Mouse (Mus musculus) testis, adult 2 months (tissue): ENCODE measurements at regions not wholly inside any gene's neighbourhood (a gene's known extent, or its start where the extent isn't known, plus 50 kb on each side); places are given as distances from the start of the nearest gene placed in this dataset.

Experiments used
- H3K27ac ChIP-seq: fragments of 200-500 bp; 2 replicates; pipeline ENCODE4 v1.5.1; 2012; ENCODE audit warnings: low read depth, low read length; ENCODE audit not compliant: control insufficient read depth, insufficient read depth
- H3K27me3 ChIP-seq: fragments of 200-500 bp; 2 replicates; pipeline ENCODE4 v1.6.1; 2012; ENCODE audit warnings: mild to moderate bottlenecking, low read length, moderate library complexity; ENCODE audit not compliant: control insufficient read depth, insufficient read depth
- H3K36me3 ChIP-seq: fragments of 200-500 bp; 2 replicates; pipeline ENCODE4 v1.6.1; 2012; ENCODE audit warnings: mild to moderate bottlenecking, low read length; ENCODE audit not compliant: control insufficient read depth, insufficient read depth
- H3K4me1 ChIP-seq: fragments of 200-500 bp; 2 replicates; pipeline ENCODE4 v1.6.1; 2012; ENCODE audit warnings: low read length; ENCODE audit not compliant: control insufficient read depth, insufficient read depth
- H3K4me3 ChIP-seq: fragments of 200-500 bp; 2 replicates; pipeline ENCODE4 v1.5.1; 2012; ENCODE audit warnings: low read depth, mild to moderate bottlenecking, low read length, moderate library complexity, mixed read lengths; ENCODE audit not compliant: control insufficient read depth
- CTCF ChIP-seq: fragments of 200-500 bp; IDR thresholded peaks from 2 replicates; pipeline ENCODE4 v1.5.1; 2012; ENCODE audit warnings: low read depth, mild to moderate bottlenecking, inconsistent platforms, low read length, moderate library complexity; ENCODE audit not compliant: control insufficient read depth, insufficient read depth, insufficient replicate concordance
- POLR2A ChIP-seq: fragments of 200-500 bp; IDR thresholded peaks from 2 replicates; pipeline ENCODE4 v1.6.1; 2012; ENCODE audit warnings: low read depth, mild to moderate bottlenecking, inconsistent platforms, low read length, moderate library complexity; ENCODE audit not compliant: control insufficient read depth

- no peak for TF ChIP-seq POLR2A
- no peak for TF ChIP-seq CTCF
- H3K36me3 ChIP-seq, result no peaks in the 10 kb centered on the region
- no peak overlapping the region for H3K27ac ChIP-seq
- H3K4me1 ChIP-seq, result no peaks in the 10 kb centered on the region
- no peak overlapping the region for H3K4me3 ChIP-seq
- H3K27me3 ChIP-seq, result no peaks in the 10 kb centered on the region
These were observed 95.6 kb upstream of the Btg1 start for GRCm38 (mm10) chr10:96520995-96521760.

GRCm38 (mm10) chr10:96523967-96524801 lies 92.6 kb upstream of the Btg1 start:
- Histone ChIP-seq H3K27me3 (no peaks in the 10 kb centered on the region), H3K36me3 (no peaks in the 10 kb centered on the region), H3K27ac (no peak overlapping the region), H3K4me1 (no peaks in the 10 kb centered on the region), H3K4me3 (no peak overlapping the region)
- TF ChIP-seq POLR2A (no peak), CTCF (no peak)

GRCm38 (mm10) chr10:96527864-96528263 lies 88.9 kb upstream of the Btg1 start:
- no peak overlapping the region for H3K27ac ChIP-seq
- H3K4me1 ChIP-seq, result no peaks in the 10 kb centered on the region
- H3K4me3 ChIP-seq, result no peak overlapping the region
- H3K36me3 ChIP-seq, result no peaks in the 10 kb centered on the region
- H3K27me3 ChIP-seq, result no peaks in the 10 kb centered on the region
- TF ChIP-seq POLR2A, result no peak
- TF ChIP-seq CTCF, result no peak

- H3K27ac ChIP-seq, result no peak overlapping the region
- TF ChIP-seq POLR2A (no peak), CTCF (no peak)
- H3K27me3 ChIP-seq, result no peaks in the 10 kb centered on the region
- H3K4me1 ChIP-seq, result no peaks in the 10 kb centered on the region
- no peak overlapping the region for H3K4me3 ChIP-seq
- no peaks in the 10 kb centered on the region for H3K36me3 ChIP-seq
These were observed 82.2 kb upstream of the Btg1 start for GRCm38 (mm10) chr10:96534547-96535124.

DNA sequence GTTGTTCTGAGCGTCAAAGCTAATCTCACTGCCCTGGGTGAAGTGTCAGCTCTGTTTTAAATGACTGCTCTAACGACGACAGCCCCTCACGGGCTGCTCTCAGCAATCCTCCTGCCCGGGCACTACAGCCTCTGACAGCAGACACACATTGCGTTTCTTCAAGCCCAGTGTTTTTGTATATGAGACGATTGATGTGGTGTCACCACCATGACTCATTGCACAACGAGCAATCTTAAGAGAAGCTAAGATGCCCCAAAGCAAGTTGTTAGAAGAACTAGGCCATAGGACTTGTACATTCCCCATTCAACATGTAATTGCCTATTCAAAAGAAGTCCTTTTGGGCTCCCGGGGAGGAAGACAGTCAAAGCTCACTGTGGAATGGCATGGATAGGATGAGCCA lies 81.3 kb upstream of the Btg1 start:
- no peak for TF ChIP-seq POLR2A
- TF ChIP-seq CTCF, result no peak
- H3K4me3 ChIP-seq, result no peak overlapping the region
- H3K36me3 ChIP-seq, result no peaks in the 10 kb centered on the region
- H3K27ac ChIP-seq, result no peak overlapping the region
- H3K27me3 ChIP-seq, result no peaks in the 10 kb centered on the region
- no peaks in the 10 kb centered on the region for H3K4me1 ChIP-seq

- Histone ChIP-seq H3K27ac (no peak overlapping the region), H3K4me3 (no peak overlapping the region), H3K27me3 (no peaks in the 10 kb centered on the region), H3K4me1 (no peaks in the 10 kb centered on the region), H3K36me3 (no peaks in the 10 kb centered on the region)
- TF ChIP-seq POLR2A, result no peak
- TF ChIP-seq CTCF, result no peak
These were observed 76.0 kb upstream of the Btg1 start for GRCm38 (mm10) chr10:96540828-96541227.

- H3K4me1 ChIP-seq, result no peaks in the 10 kb centered on the region
- no peak overlapping the region for H3K27ac ChIP-seq
- no peaks in the 10 kb centered on the region for H3K27me3 ChIP-seq
- H3K4me3 ChIP-seq, result no peak overlapping the region
- no peaks in the 10 kb centered on the region for H3K36me3 ChIP-seq
- TF ChIP-seq CTCF, result no peak
- no peak for TF ChIP-seq POLR2A
These were observed 71.5 kb upstream of the Btg1 start for GRCm38 (mm10) chr10:96545312-96545711.
